Mouse (Mus musculus) heart, postnatal 36 days (tissue): ENCODE results near the gene Myocd. TPM values are rescaled to one million over a fixed set of nuclear protein-coding genes. Genes with fewer than 3 reads are reported as not detected.

Experiments used
- DNase-seq, 2 experiments: peaks; one replicate each; pipeline ENCODE4 v3.0.0; 2021 to 2022
- intact Hi-C: fragments of 180-260 bp; cut with DNase I; formaldehyde crosslinking; loops from one replicate; pipeline ENCODE4 v1.15.1; 2025
- total RNA-seq, 2 experiments: library from RNA; stranded (reverse); gene quantifications; 2 replicates each; pipeline ENCODE4 v1.2.3; 2021

Gene Myocd
- total RNA-seq, 2 experiments from 2014 or later: 69.4 to 81.2 TPM

- DNase-seq: peak in 1 of 2 experiments; percentile 37
- intact Hi-C loops: no loop called here
These were observed 43.0 kb downstream of the Myocd start for GRCm38 (mm10) chr11:65226766-65227165.

DNA sequence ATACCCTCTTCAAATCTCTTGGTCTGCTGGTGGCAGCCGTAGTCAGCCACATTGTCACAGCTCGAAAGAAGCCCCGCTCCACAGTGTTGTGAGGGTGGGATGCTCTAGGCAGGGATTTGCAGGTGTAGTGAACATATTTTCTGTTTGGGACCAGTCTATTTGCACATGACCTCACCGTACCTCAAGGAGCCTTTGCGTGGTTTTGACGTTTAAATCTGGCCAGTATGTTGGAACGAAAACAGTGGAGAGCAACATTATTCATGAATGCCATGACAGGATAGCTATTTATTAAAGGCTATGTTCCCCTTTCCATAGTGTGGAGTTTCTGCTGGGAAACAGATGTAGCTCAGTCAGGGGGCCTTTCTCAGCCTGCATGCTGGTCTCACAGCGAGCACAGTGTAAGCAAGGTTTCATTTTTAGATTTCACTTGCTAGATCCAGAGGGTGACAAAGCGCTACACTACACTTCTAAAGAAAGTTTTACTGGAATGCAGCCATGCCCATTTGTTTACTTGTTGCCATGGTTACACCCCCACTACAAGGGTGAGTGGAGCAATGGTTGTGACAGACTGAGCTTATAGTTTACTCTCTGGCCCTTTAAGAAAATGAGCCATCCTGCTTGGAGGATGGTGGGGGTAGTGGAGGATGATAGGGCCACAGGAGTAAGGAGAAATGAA is 54.7 kb downstream of the Myocd start:
- no peak for DNase-seq
- intact Hi-C loops: no loop called here

GRCm38 (mm10) chr11:65213806-65214205 is 56.0 kb downstream of the Myocd start:
- no peak for DNase-seq
- intact Hi-C loops: no loop called here

GRCm38 (mm10) chr11:65211701-65212100 is 58.1 kb downstream of the Myocd start:
- no peak for DNase-seq

DNA sequence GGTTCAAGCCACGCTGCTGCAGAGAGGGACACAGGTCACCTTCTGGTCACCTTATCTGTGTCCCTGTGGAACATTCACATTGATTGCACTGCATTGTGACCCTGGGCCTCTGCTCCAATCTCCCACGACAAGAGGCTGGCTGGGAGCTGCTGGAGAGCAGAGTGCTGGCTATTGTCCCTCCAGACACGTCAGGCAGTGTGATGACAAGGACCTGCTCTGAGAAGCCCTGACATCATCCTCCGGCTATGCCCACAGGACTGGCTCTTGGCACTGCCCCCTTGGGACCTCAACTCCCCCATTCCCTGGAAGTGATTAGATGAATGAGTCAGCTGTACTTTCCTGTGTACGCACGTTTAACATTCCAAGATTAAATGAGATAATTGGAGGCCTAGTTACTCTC is 60.3 kb downstream of the Myocd start:
- intact Hi-C loops: loop anchor here (5.0 kb wide), 3 partner anchors 53 to 158 kb away; no protein-coding TSS in a partner anchor
- DNase-seq: peak; percentile 53 to 66

More at GRCm38 (mm10) chr11:65211701-65212100, 58.1 kb downstream of the Myocd start:
- intact Hi-C loops: no loop called here

DNA sequence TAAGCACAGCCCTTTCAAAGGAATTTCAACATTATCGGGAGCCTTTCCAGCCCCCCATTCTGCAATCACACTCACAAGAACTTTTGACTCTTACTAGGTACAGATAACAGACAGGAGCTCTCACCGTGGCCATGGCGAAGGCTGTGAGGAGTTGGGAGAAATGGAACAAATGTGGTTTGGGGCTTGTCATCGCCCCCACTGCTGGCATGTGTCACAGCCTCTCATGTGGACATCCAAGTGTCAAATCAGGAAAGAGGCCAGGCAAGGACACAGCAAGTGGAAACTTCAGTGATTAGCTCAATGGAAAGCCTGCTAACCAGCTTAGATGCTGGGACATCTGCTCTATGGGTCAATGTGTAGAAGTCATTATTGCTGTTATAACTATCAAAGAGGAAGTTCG is 64.5 kb downstream of the Myocd start:
- DNase-seq: peak; percentile 39 to 57
- intact Hi-C loops: loop anchor here (5.0 kb wide), 3 partner anchors 57 to 162 kb away; no protein-coding TSS in a partner anchor

DNA sequence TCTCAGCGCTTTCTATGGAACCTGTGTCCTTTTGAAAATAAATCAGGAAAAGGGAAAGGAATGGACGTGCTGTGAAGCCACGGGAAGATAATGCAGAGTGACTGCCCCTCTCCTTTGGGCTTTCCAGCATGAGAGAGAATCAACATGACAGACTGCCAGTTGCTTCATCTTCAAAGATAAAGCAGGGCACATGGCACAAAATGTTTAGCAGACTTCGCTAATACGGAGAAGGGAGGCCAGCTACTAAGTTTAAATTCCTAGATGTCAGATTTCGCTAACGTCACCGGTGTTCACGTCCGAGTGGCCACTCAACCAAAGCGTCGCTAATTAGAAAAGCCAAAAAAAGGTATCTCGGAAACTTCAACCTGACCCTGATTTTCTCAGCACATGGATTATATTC is 65.1 kb downstream of the Myocd start:
- intact Hi-C loops: loop anchor here (5.0 kb wide), 3 partner anchors 58 to 163 kb away; no protein-coding TSS in a partner anchor
- DNase-seq: no peak

- DNase-seq: no peak
- intact Hi-C loops: no loop called here
These were observed 66.8 kb downstream of the Myocd start for GRCm38 (mm10) chr11:65203020-65203419.

- DNase-seq: no peak
- intact Hi-C loops: no loop called here
These were observed 67.6 kb downstream of the Myocd start for GRCm38 (mm10) chr11:65202236-65202635.

DNA sequence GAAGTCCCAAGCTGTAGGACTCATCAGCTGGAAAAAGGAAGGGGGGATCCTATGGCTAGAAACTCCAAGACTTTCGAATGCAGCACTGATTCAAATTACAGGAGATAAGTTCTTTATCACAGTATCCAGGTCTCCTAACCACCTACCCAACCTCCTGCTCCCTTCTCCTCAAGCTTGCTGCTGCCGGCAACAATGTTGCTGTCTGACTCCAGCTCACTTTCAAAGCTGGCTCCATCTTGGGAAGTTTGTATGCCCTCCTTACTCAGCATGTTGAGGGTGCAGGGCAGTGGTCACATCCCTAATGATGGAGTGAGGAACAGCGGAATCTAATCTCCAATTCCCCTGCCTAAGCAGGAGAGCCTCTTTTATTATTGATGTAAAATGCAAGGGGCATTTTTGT is 71.8 kb downstream of the Myocd start:
- intact Hi-C loops: loop anchor here (5.0 kb wide), 2 partner anchors 69 to 434 kb away; partner anchors contain the start of gene Myocd

DNA sequence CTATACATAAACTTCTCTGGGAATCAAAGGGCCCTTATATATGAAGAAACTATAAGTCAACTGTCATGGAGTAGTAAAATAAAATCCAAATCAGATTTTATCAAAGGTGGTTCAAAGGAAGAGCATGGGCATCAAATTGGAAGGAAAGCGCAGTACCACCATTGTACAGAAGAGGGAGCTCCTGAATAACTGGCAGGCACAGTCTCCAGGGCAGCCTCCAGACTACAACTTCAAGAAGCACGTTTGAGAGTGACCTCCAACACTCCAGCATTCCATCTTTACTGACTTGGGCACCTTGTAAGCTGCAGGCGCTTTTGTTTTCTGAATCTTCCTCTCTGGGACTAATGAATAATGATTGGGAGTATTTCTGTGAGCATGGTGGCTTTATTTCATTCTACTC is 72.5 kb downstream of the Myocd start:
- peak; percentile 71 to 75 for DNase-seq
- intact Hi-C loops: loop anchor here (2.0 to 5.0 kb wide), 3 partner anchors 70 to 482 kb away; partner anchors contain the start of gene Myocd

More for the DNA sequence above, 71.8 kb downstream of the Myocd start:
- DNase-seq: no peak

DNA sequence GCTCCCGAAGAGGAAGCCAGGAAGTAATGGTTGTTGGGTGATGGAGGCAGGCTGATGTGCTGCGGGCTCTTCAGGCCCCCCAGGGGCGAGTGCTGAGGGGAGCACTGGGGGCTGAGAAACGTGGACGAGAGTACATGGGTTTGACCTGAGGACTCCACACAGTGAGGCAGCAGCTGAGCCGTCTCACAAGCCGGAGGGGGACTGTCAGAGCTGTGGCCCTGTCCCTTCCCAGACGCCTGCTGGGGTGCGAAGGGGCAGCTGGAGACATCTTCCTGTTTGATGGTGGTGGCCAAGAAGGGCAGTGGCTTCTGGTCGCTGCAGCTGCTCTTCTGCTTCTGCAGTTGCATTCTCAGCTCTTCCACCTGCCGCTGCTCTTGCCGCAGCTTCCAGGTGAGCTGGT is 82.8 kb downstream of the Myocd start:
- DNase-seq: no peak
- intact Hi-C loops: no loop called here

GRCm38 (mm10) chr11:65185114-65185513 is 84.7 kb downstream of the Myocd start:
- intact Hi-C loops: no loop called here

DNA sequence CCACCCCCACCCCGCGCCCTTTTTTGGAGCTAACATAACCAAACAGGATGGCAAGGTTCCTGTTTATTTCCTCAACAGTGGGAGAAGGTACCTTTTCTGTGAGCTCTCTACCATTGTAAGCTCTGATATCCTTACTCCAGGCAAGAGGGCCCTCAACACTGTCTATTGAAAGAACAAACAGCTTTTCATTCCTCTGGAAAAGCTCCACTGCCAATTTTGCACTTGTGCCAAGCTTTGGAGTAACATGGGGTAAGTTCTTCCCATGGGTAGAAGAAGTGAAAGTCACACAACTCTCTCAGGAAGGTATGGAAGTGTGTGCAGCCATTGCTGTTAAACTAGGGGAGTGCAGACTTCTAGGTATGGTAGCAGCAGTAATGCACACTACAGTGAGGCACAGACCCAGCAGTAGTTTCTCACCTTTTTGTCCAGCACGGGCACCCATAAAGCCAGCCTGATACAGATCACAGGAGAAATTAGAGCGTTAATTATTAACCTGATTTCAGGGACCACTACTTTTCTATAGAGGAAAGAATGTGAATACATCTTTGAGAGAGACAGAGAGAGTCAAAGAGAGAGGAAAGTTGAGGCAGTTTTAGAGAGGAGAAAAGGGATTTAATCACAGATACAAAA is 99.6 kb downstream of the Myocd start:
- DNase-seq: no peak
- intact Hi-C loops: no loop called here

More at GRCm38 (mm10) chr11:65185114-65185513, 84.7 kb downstream of the Myocd start:
- DNase-seq: no peak

DNA sequence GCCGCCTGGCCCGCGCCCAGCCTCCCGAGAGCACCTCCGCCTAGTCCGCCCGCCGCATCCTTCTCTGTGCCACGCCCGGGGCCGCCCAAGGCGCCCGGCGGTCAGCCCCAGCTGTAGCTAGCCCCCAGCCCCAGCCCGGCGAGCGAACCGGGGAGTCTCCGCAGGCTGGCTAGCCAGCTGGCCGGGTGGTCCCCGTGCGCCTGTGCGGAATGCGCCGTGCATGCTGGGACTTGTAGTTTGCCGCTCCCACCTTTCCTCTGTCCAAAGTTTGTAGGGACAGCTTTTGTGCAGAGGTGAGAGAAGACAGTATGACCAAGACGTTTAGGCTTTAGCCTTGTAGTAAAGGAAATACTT is 107.0 kb downstream of the Myocd start, which contains the start of gene Arhgap44:
Gene Arhgap44 (minus strand): TSS at position 195 of the 354 bp plus-strand sequence.
- intact Hi-C loops: loop anchor here (5.0 kb wide), 1 partner anchor 100 kb away; no protein-coding TSS in a partner anchor
- peak; percentile 66 to 70 for DNase-seq

- intact Hi-C loops: loop anchor here (5.0 kb wide), 1 partner anchor 100 kb away; no protein-coding TSS in a partner anchor
- DNase-seq: no peak
These were observed 107.7 kb downstream of the Myocd start for GRCm38 (mm10) chr11:65161881-65162766.

GRCm38 (mm10) chr11:65160991-65161880 is 108.6 kb downstream of the Myocd start:
- DNase-seq: no peak
- intact Hi-C loops: loop anchor here (5.0 kb wide), 1 partner anchor 99 kb away; no protein-coding TSS in a partner anchor

DNA sequence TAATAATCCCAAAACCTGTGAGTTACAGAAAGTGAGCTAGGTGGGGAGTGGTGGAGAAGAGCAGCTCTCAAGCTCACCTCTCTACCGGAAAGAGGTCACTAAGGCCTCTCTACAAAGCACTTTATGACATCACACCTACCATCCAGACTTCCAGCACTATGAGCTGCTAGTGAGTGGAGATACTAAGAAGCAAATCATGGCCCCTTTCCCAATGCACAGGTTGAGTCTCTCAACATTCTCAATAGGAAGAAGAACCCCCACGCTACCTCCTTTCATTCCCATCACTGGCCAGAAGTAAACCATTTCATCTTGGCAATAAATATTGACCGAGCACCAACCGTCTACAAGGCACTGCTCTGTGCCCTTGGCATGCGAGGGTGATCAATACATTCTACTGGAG is 110.0 kb downstream of the Myocd start, which contains the start of gene 1700086D15Rik:
Gene 1700086D15Rik (minus strand): TSS at position 101 of the 400 bp plus-strand sequence.
- intact Hi-C loops: loop anchor here (5.0 kb wide), 1 partner anchor 97 kb away; no protein-coding TSS in a partner anchor
- no peak for DNase-seq

GRCm38 (mm10) chr11:65158658-65158990 is 111.2 kb downstream of the Myocd start:
- DNase-seq: no peak
- intact Hi-C loops: no loop called here
